Mouse (Mus musculus) hindbrain, embryonic 14.5 days (tissue): ENCODE results near the gene Rbms2. TPM values are rescaled to one million over a fixed set of nuclear protein-coding genes. Genes with fewer than 3 reads are reported as not detected.

ENCODE experiments used
- ATAC-seq: fragments of 200-750 bp; cut with Nextera tagmentation; 2 replicates; pipeline ENCODE4 v1.8.0; 2017; ENCODE audit warnings: moderate number of reproducible peaks, mild to moderate bottlenecking, moderate TSS enrichment, moderate library complexity; ENCODE audit not compliant: low FRiP score
- DNase-seq: peaks from one replicate; pipeline ENCODE4 v3.0.0-alpha.2; 2015; ENCODE audit warnings: low spot score
- H3K27ac ChIP-seq: fragments of 300-500 bp; sonication (generic); 2 replicates; pipeline ENCODE4 v1.5.1; 2014; ENCODE audit warnings: mild to moderate bottlenecking, moderate library complexity
- H3K27me3 ChIP-seq: fragments of 300-500 bp; sonication (generic); 2 replicates; pipeline ENCODE4 v1.6.1; 2014; ENCODE audit warnings: mild to moderate bottlenecking, low read length, mixed read lengths; ENCODE audit not compliant: control insufficient read depth, insufficient read depth
- H3K36me3 ChIP-seq: fragments of 300-500 bp; sonication (generic); replicated peaks from 2 replicates; pipeline ENCODE4 v1.6.1; 2014; ENCODE audit not compliant: control insufficient read depth, insufficient read depth
- H3K4me1 ChIP-seq: fragments of 300-500 bp; sonication (generic); replicated peaks from 2 replicates; pipeline ENCODE4 v1.6.1; 2014; ENCODE audit warnings: antibody characterized with exemption, low read length, mixed read lengths; ENCODE audit not compliant: control insufficient read depth, insufficient read depth
- H3K4me2 ChIP-seq: fragments of 300-500 bp; sonication (generic); replicated peaks from 2 replicates; pipeline ENCODE4 v1.6.1; 2014; ENCODE audit warnings: mild to moderate bottlenecking, moderate library complexity
- H3K4me3 ChIP-seq: fragments of 300-500 bp; sonication (generic); replicated peaks from 2 replicates; pipeline ENCODE4 v1.5.1; 2014; ENCODE audit warnings: mild to moderate bottlenecking, low read length
- H3K9ac ChIP-seq: fragments of 300-500 bp; sonication (generic); 2 replicates; pipeline ENCODE4 v1.6.1; 2014
- H3K9me3 ChIP-seq: fragments of 300-500 bp; sonication (generic); 2 replicates; pipeline ENCODE4 v1.6.1; 2016; ENCODE audit warnings: low read length; ENCODE audit not compliant: control insufficient read depth
- WGBS: fragments of 180-500 bp; shearing (Covaris S2); extraction: QIAGEN DNeasy Blood & Tissue Kit; methylation state at CpG from one replicate; pipeline ENCODE4 v1.1.7; 2014; 5-methylcytosine and 5-hydroxymethylcytosine counted together
- polyA plus RNA-seq: library from polyadenylated mRNA; unstranded; fragments of >200 nt; fragmentation: Nextera tagmentation; extraction: Ambion mirVana; gene quantifications from 2 replicates; pipeline ENCODE4 v1.2.1, GENCODE M21; 2014

Rbms2 gene
- polyA plus RNA-seq, 1 experiment from 2014 or later = 8.2 TPM

DNA sequence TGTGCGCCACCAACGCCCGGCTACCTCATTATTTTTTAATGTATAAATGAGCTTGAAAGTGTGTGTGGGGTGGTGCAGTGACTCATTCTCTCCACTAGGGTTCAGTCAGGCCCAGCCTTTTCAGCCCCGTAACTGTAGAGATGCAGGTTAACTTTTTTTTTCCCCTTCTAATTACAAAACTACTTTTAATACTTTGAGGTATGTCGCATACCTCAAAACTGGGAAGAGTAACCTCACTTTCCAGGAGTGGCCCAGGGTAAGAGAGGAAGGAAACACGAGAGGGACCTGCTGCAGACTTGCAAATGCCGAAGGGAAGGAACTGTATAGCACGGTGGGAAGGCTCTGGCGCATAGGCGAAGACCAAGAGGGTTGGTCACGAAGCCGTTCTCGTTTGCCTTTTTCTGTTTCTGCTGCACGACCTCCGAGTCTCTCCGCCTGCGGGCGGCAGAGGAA is 32.8 kb upstream of the Rbms2 start:
- ATAC-seq (peak; percentile 39), DNase-seq (peak; percentile 71)
- Histone ChIP-seq H3K4me1 (peaks cover 10% of the 10 kb centered on the region; the same call in 1 of the 2 replicates), H3K4me2 (peak overlapping the region; percentile 49), H3K4me3 (peak overlapping the region; percentile 7; the same call in 1 of the 2 replicates), H3K9ac (no peak overlapping the region), H3K27ac (no peak overlapping the region), H3K9me3 (no peaks in the 10 kb centered on the region), H3K27me3 (0 out of 2 replicates have a peak, but pooled peaks cover 10% of the 10 kb centered on the region), H3K36me3 (no peaks in the 10 kb centered on the region)
- 2% methylated on average over 18 of the region's 18 CpGs for WGBS

DNA sequence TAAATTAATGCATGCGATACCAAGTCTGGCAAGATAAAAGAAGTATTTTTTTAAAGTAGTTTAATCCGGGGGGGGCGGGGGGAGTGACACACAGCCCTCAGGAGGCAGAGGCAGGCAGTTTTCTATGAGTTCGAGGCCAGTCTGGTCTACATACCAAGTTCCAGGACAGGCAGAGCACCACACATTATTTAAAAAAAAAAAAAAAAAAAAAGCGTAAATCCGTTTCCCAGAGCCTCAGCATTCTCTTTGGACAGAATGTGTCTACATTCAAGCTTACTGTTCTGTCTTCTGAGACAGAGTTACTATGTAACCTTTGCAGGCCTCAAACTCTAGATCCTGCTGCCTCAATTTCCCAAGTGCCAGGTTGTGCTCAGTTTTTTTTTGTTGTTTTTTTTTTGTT is 32.1 kb upstream of the Rbms2 start:
- peak overlapping the region; percentile 65; the same call in 1 of the 2 replicates for H3K9ac ChIP-seq
- DNase-seq (no peak), ATAC-seq (no peak)
- H3K27ac ChIP-seq = peak overlapping the region; percentile 50; the same call in 1 of the 2 replicates
- H3K4me1 ChIP-seq = peaks cover 10% of the 10 kb centered on the region; the same call in 1 of the 2 replicates
- H3K4me3 ChIP-seq = peak overlapping the region; percentile 61
- WGBS = 52% methylated on average over 6 of the region's 6 CpGs
- 0 out of 2 replicates have a peak, but pooled peaks cover 10% of the 10 kb centered on the region for H3K27me3 ChIP-seq
- peak overlapping the region; percentile 83 for H3K4me2 ChIP-seq
- no peaks in the 10 kb centered on the region for H3K36me3 ChIP-seq
- no peaks in the 10 kb centered on the region for H3K9me3 ChIP-seq

DNA sequence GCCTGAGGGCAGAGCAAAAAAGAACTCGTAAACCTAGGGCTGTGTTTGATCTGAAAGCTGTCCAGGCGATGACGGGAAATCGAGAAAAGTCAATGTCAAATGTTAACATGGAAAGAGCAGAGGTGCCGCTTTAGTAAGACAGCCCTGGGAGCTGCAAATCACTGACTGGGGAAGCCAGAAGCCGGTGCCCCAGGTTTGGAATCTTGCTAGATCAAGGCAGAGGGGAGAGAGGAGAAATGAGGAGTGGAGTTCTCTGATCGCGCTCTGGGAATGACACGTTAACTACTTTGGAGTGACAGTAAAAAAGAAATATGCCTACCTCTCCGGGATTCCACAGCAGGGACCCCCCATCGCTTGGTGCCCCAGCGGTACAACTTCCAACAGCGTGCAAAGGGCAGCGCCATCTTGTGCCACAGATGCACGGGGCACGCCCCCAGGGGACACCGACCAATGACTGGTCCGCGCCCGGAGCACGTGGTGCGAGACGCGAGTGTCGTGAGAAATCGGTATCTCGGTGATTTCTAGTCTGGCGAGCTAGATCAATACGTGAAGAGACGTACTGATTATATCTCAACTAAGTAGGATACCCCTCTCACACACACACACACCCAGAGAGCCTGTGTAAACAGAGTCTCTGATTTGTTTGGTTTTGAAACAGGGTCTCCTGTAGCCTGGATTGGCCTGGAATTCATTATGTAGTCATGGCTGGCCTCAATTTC is 31.5 kb upstream of the Rbms2 start, which contains the start of gene Spryd4:
Spryd4 (minus strand) TSS at position 418 of the 719 bp plus-strand sequence.
- H3K27me3 ChIP-seq = 0 out of 2 replicates have a peak, but pooled peaks cover 10% of the 10 kb centered on the region
- under 1% methylated on average over 30 of the region's 30 CpGs for WGBS
- H3K36me3 ChIP-seq = peaks cover 3% of the 10 kb centered on the region; the same call in 1 of the 2 replicates
- peak; percentile 94 for ATAC-seq
- peak; percentile 93 for DNase-seq
- H3K9ac ChIP-seq = peak within 1 kb of the TSS; percentile 65
- H3K27ac ChIP-seq = peak within 1 kb of the TSS; percentile 50
- H3K9me3 ChIP-seq = no peaks in the 10 kb centered on the region
- H3K4me2 ChIP-seq = peak within 1 kb of the TSS; percentile 83
- H3K4me1 ChIP-seq = peaks cover 10% of the 10 kb centered on the region; the same call in 1 of the 2 replicates
- H3K4me3 ChIP-seq = peak within 1 kb of the TSS; percentile 61

DNA sequence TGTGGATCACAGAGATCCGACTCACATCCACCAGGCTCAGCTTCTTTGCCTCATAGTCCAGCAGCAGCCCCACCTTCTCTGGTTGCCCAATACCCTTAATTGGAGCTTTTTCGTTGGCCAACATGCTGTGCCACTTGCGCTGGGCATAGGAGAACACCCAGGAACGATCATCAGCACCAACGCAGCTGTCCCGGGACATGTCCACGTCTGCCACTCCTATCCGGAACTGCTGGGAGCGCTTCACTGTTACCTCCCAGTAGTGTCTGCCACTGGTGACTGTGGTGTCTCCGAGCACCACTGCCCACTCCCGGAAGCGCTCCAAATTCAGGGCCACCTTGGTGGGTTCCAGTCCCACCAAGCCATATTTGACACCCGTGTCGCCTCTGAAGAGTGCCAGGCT is 30.9 kb upstream of the Rbms2 start:
- 38% methylated on average over 14 of the region's 14 CpGs for whole genome bisulfite sequencing
- DNase-seq (no peak), ATAC-seq (no peak)
- Histone ChIP-seq H3K27me3 (0 out of 2 replicates have a peak, but pooled peaks cover 10% of the 10 kb centered on the region), H3K27ac (no peak overlapping the region; the same call in 1 of the 2 replicates), H3K4me1 (peaks cover 10% of the 10 kb centered on the region; the same call in 1 of the 2 replicates), H3K36me3 (peaks cover 6% of the 10 kb centered on the region; the same call in 1 of the 2 replicates), H3K4me3 (peak overlapping the region; percentile 61), H3K9me3 (no peaks in the 10 kb centered on the region), H3K4me2 (peak overlapping the region; percentile 83), H3K9ac (peak overlapping the region; percentile 65)

DNA sequence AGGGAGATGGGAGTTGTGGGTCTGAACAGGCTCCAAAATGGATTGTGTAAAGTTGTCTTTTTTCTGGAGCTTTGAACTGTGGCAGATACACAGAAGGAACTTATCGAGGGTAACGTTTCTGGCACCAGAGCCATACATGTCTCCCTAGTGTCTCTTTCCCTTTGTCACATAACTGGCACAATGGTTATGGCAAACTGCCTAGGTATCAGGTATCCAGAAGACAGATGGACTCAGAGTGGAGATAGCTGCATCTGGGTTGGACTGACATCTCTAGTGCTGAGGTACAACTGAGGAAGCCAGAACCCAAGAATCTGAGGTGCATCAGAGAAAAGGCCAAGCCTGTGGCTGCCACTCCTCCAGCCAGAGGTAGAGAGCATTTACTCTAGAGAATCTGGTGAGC is 30.0 kb upstream of the Rbms2 start:
- H3K4me3 ChIP-seq = no peak overlapping the region
- H3K36me3 ChIP-seq = peaks cover 6% of the 10 kb centered on the region; the same call in 1 of the 2 replicates
- 0 out of 2 replicates have a peak, but pooled peaks cover 10% of the 10 kb centered on the region for H3K27me3 ChIP-seq
- H3K9ac ChIP-seq = no peak overlapping the region
- peaks cover 10% of the 10 kb centered on the region; the same call in 1 of the 2 replicates for H3K4me1 ChIP-seq
- no peak for ATAC-seq
- H3K27ac ChIP-seq = no peak overlapping the region
- no peak for DNase-seq
- H3K4me2 ChIP-seq = no peak overlapping the region
- H3K9me3 ChIP-seq = no peaks in the 10 kb centered on the region
- WGBS = 87% methylated on average over 2 of the region's 2 CpGs

DNA sequence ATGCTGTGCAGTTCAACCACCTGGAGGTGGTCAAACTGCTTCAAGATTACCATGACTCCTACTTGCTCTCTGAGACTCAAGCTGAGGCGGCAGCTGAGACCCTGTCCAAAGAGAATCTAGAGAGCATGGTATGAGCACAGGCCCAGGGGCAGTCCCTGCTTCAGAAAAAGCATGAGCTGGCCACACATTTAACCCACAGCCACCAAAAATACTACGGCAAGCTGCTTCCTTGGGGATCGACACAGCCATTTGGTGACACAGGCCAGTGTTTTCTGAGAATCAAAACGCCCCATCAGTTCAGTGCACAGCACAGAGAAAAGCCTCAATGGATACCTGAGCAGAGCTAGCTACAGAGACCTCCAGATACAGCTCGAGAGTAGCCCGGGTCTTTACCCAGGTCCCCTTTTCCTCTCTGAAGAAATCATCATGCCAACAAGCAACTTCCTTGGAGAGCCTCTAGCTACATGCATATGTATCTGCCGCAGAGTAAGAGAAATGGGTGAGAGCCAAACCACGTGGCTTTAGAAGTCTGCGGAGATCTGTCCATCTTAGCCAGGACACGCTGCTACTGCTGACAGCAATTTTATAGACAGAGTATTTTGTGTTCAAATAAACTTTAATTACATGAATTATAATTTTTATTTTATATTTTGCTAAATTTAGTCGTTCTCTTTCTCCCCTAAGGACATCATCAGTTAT is 29.4 kb upstream of the Rbms2 start:
- H3K9me3 ChIP-seq = no peaks in the 10 kb centered on the region
- DNase-seq (no peak), ATAC-seq (no peak)
- 94% methylated on average over 11 of the region's 11 CpGs for whole genome bisulfite sequencing
- H3K36me3 ChIP-seq = peaks cover 6% of the 10 kb centered on the region; the same call in 1 of the 2 replicates
- H3K4me2 ChIP-seq = no peak overlapping the region
- no peak overlapping the region for H3K4me3 ChIP-seq
- H3K27ac ChIP-seq = no peak overlapping the region
- H3K4me1 ChIP-seq = peaks cover 10% of the 10 kb centered on the region; the same call in 1 of the 2 replicates
- H3K9ac ChIP-seq = no peak overlapping the region
- 0 out of 2 replicates have a peak, but pooled peaks cover 5% of the 10 kb centered on the region for H3K27me3 ChIP-seq

DNA sequence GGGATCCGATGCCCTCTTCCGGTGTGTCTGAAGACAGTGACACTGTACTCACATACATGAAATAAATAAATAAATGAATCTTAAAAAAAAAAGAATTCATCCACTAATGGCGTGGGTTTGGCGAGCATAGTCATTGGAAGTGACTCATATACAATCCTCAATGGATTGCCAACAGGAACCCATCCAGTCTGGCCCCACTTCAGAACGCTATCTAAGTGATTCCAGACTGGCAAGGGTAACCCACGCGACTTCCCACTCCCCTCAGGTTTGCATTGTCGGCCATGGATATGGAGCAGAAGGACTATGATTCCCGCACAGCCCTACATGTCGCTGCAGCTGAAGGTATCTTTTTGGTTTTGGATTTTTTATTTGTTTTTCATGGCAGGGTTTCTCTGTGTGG is 28.2 kb upstream of the Rbms2 start:
- Histone ChIP-seq H3K9me3 (no peaks in the 10 kb centered on the region), H3K27ac (no peak overlapping the region), H3K4me1 (peaks cover 10% of the 10 kb centered on the region; the same call in 1 of the 2 replicates), H3K4me2 (no peak overlapping the region), H3K9ac (no peak overlapping the region), H3K4me3 (no peak overlapping the region), H3K27me3 (no peaks in the 10 kb centered on the region), H3K36me3 (peaks cover 6% of the 10 kb centered on the region; the same call in 1 of the 2 replicates)
- ATAC-seq (no peak), DNase-seq (no peak)
- WGBS = 95% methylated on average over 10 of the region's 10 CpGs

DNA sequence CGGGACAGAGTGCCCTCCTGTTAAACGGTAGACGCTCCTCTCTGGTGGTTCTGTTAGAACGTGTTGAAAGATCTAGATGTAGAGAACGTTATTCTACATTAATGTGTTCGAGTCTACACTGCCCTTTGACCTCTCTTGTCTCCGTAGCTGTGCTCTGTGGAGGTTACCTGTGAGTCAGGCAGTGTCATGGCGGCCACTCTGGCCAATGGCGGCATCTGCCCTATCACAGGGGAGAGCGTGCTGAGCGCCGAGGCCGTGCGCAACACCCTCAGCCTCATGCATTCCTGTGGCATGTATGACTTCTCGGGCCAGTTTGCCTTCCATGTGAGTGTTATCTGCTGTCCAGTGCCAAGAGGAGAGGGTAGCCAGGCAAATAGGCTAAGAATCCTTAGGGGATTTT is 24.8 kb upstream of the Rbms2 start:
- no peak overlapping the region for H3K4me3 ChIP-seq
- no peak overlapping the region for H3K4me2 ChIP-seq
- H3K27me3 ChIP-seq = no peaks in the 10 kb centered on the region
- no peak overlapping the region for H3K9ac ChIP-seq
- 91% methylated on average over 15 of the region's 15 CpGs for WGBS
- H3K36me3 ChIP-seq = peaks cover 6% of the 10 kb centered on the region; the same call in 1 of the 2 replicates
- H3K9me3 ChIP-seq = no peaks in the 10 kb centered on the region
- H3K4me1 ChIP-seq = no peaks in the 10 kb centered on the region
- ATAC-seq = no peak
- DNase-seq = no peak
- no peak overlapping the region for H3K27ac ChIP-seq

DNA sequence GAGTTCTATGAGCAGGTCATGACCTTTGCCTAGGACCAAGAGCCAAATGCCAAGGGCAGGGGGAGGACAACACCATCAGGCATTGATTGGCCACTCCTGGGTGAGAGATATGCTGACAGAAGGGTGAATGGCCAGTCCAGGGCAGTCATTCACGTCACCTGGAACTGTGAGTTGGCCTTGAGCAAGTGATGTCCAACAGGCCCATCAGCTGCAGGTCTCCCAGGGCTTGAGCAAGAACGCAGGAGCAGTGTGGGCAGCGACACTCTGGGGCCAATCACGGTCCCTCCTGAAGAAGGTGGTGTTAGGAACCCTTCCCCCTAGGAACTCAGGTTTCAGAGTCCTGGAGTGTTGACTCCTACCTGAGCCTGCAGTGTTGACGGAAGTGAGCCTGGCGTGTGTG is 21.8 kb upstream of the Rbms2 start:
- Histone ChIP-seq H3K27me3 (0 out of 2 replicates have a peak, but pooled peaks cover 3% of the 10 kb centered on the region), H3K9me3 (no peaks in the 10 kb centered on the region), H3K27ac (no peak overlapping the region), H3K9ac (no peak overlapping the region), H3K4me3 (no peak overlapping the region), H3K4me1 (no peaks in the 10 kb centered on the region), H3K36me3 (peaks cover 6% of the 10 kb centered on the region; the same call in 1 of the 2 replicates), H3K4me2 (no peak overlapping the region)
- ATAC-seq (no peak), DNase-seq (no peak)
- 88% methylated on average over 6 of the region's 6 CpGs for WGBS
